Mouse (Mus musculus) small intestine, adult 2 months (tissue): ENCODE results near the gene Dtx4.

Experiments used
- CTCF ChIP-seq: fragments of 200-500 bp; IDR thresholded peaks from 2 replicates; pipeline ENCODE4 v1.5.1; 2012; ENCODE audit warnings: low read depth, mild to moderate bottlenecking, control low read depth, inconsistent platforms, low read length, moderate library complexity, mixed read lengths; ENCODE audit not compliant: insufficient replicate concordance, insufficient read length; ENCODE audit errors: extremely low read depth
- POLR2A ChIP-seq: fragments of 200-500 bp; IDR thresholded peaks from 2 replicates; pipeline ENCODE4 v1.6.1; 2012; ENCODE audit warnings: low read depth, mild to moderate bottlenecking, control low read depth, inconsistent platforms, low read length, moderate library complexity

DNA sequence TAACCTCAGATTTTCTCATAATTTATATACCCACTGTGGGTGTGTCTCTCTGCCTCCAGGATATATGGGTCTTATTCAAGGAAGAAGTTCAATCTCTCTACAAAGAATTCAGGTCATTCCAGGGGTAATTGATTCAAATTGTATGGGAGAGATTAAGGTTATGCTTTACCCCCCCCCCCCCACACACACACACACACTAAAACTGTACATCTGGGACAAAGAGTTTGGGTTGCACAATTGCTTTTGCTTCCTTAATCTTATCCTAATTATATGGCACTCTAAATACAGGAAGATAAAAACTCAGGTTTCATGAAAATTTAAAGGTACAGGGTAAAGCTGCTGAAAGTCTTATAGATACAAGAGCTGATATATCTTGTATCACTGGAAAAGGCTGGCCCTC is 35.9 kb upstream of the Dtx4 start:
- TF ChIP-seq POLR2A (no peak), CTCF (no peak)
